Mouse (Mus musculus): ENCODE measurements around the gene Sptlc3. TPM values are rescaled to one million over a fixed set of nuclear protein-coding genes. Genes with fewer than 3 reads are reported as not detected.

Gene Sptlc3
- polyA plus RNA-seq, 1 experiment from 2014 or later = not detected

- peaks cover 7% of the 10 kb centered on the region; the same call in 1 of the 2 replicates for H3K4me1 ChIP-seq (replicated peaks)
- H3K9ac ChIP-seq = no peak overlapping the region
- no peaks in the 10 kb centered on the region for H3K9me3 ChIP-seq
- no peak overlapping the region for H3K4me2 ChIP-seq
- WGBS = 78% methylated on average over 3 of the region's 3 CpGs
- H3K27ac ChIP-seq = peak overlapping the region; percentile 66
- H3K4me3 ChIP-seq = no peak overlapping the region
- ATAC-seq (ENCODE audit: low FRiP score) = peak; percentile 84
- H3K27me3 ChIP-seq = no peaks in the 10 kb centered on the region
- no peaks in the 10 kb centered on the region for H3K36me3 ChIP-seq
Observed at GRCm38 (mm10) chr2:139649518-139649917, 155.8 kb downstream of the Sptlc3 start.

GRCm38 (mm10) chr2:139656750-139657149, 163.0 kb downstream of the Sptlc3 start:
- no peak overlapping the region for H3K9ac ChIP-seq
- no peak overlapping the region for H3K4me3 ChIP-seq
- no peak overlapping the region for H3K4me2 ChIP-seq
- H3K4me1 ChIP-seq (replicated peaks) = peaks cover 6% of the 10 kb centered on the region
- H3K9me3 ChIP-seq = no peaks in the 10 kb centered on the region
- 56% methylated on average over 4 of the region's 4 CpGs for WGBS
- H3K27me3 ChIP-seq = no peaks in the 10 kb centered on the region
- no peaks in the 10 kb centered on the region for H3K36me3 ChIP-seq
- peak; percentile 78 for ATAC-seq (ENCODE audit: low FRiP score)
- no peak overlapping the region for H3K27ac ChIP-seq

GRCm38 (mm10) chr2:139671838-139672237, 178.1 kb downstream of the Sptlc3 start:
- H3K9me3 ChIP-seq = no peaks in the 10 kb centered on the region
- peaks cover 8% of the 10 kb centered on the region for H3K4me1 ChIP-seq (replicated peaks)
- peaks cover 19% of the 10 kb centered on the region for H3K27me3 ChIP-seq
- H3K27ac ChIP-seq = no peak overlapping the region
- no peak for ATAC-seq (ENCODE audit: low FRiP score)
- H3K4me3 ChIP-seq = no peak overlapping the region
- no peaks in the 10 kb centered on the region for H3K36me3 ChIP-seq
- 89% methylated on average over 3 of the region's 3 CpGs for WGBS
- H3K9ac ChIP-seq = no peak overlapping the region
- H3K4me2 ChIP-seq = no peak overlapping the region

- ATAC-seq (ENCODE audit: low FRiP score) = no peak
- no peaks in the 10 kb centered on the region for H3K9me3 ChIP-seq
- H3K4me1 ChIP-seq (replicated peaks) = peaks cover 11% of the 10 kb centered on the region
- no peaks in the 10 kb centered on the region for H3K36me3 ChIP-seq
- peaks cover 22% of the 10 kb centered on the region for H3K27me3 ChIP-seq
- H3K4me3 ChIP-seq = no peak overlapping the region
- H3K4me2 ChIP-seq = no peak overlapping the region
- H3K27ac ChIP-seq = no peak overlapping the region
- H3K9ac ChIP-seq = no peak overlapping the region
- WGBS = 71% methylated on average over 2 of the region's 2 CpGs
Observed at GRCm38 (mm10) chr2:139672371-139672770, 178.7 kb downstream of the Sptlc3 start.

- WGBS = 1% methylated on average over 52 of the region's 52 CpGs
- peaks cover 34% of the 10 kb centered on the region for H3K27me3 ChIP-seq
- H3K9me3 ChIP-seq = no peaks in the 10 kb centered on the region
- peak; percentile 65 for ATAC-seq (ENCODE audit: low FRiP score)
- peak overlapping the region; percentile 85 for H3K9ac ChIP-seq
- no peaks in the 10 kb centered on the region for H3K36me3 ChIP-seq
- H3K4me3 ChIP-seq = peak overlapping the region; percentile 89
- H3K27ac ChIP-seq = 0 out of 2 replicates have a peak overlapping the region, but pooled peaks have one; percentile 86
- H3K4me2 ChIP-seq = peak overlapping the region; percentile 100
- peaks cover 21% of the 10 kb centered on the region for H3K4me1 ChIP-seq (replicated peaks)
Observed at GRCm38 (mm10) chr2:139677065-139677762, 183.5 kb downstream of the Sptlc3 start.

GRCm38 (mm10) chr2:139677809-139678274, 184.1 kb downstream of the Sptlc3 start, which contains the start of gene Ism1:
TSS of gene Ism1 (plus strand) at chr2:139678178.
- Histone ChIP-seq H3K27me3 (peaks cover 34% of the 10 kb centered on the region), H3K4me2 (peak within 1 kb of the TSS; percentile 100), H3K4me1 (replicated peaks) (peaks cover 21% of the 10 kb centered on the region), H3K9me3 (no peaks in the 10 kb centered on the region), H3K9ac (peak within 1 kb of the TSS; percentile 85), H3K4me3 (peak within 1 kb of the TSS; percentile 89), H3K36me3 (no peaks in the 10 kb centered on the region), H3K27ac (peak within 1 kb of the TSS; percentile 86)
- peak; percentile 75 for ATAC-seq (ENCODE audit: low FRiP score)
- under 1% methylated on average over 31 of the region's 39 CpGs for WGBS

- WGBS = under 1% methylated on average over 61 of the region's 84 CpGs
- H3K27ac ChIP-seq = peak overlapping the region; percentile 86
- peak; percentile 92 for ATAC-seq (ENCODE audit: low FRiP score)
Observed at GRCm38 (mm10) chr2:139678275-139679140, 184.8 kb downstream of the Sptlc3 start.

GRCm38 (mm10) chr2:139682540-139682939, 188.8 kb downstream of the Sptlc3 start:
- Histone ChIP-seq H3K36me3 (no peaks in the 10 kb centered on the region), H3K27me3 (peaks cover 12% of the 10 kb centered on the region), H3K27ac (no peak overlapping the region), H3K4me3 (no peak overlapping the region), H3K9ac (no peak overlapping the region), H3K9me3 (no peaks in the 10 kb centered on the region), H3K4me2 (no peak overlapping the region), H3K4me1 (replicated peaks) (peaks cover 8% of the 10 kb centered on the region; the same call in 1 of the 2 replicates)
- ATAC-seq (ENCODE audit: low FRiP score) = no peak
- 87% methylated on average over 3 of the region's 3 CpGs for WGBS

More at GRCm38 (mm10) chr2:139678275-139679140, 184.8 kb downstream of the Sptlc3 start:
- Histone ChIP-seq H3K4me2 (peak overlapping the region; percentile 100), H3K4me1 (replicated peaks) (peaks cover 21% of the 10 kb centered on the region), H3K9ac (peak overlapping the region; percentile 85), H3K4me3 (peak overlapping the region; percentile 89), H3K36me3 (no peaks in the 10 kb centered on the region), H3K9me3 (no peaks in the 10 kb centered on the region), H3K27me3 (peaks cover 34% of the 10 kb centered on the region)

Other genes starting within 250 kb of the Sptlc3 start
- 0.73 and 0.85 TPM in 2 replicates for gene Ism1, start 184.3 kb downstream of the Sptlc3 start, polyA plus RNA-seq (2015; fragmentation: Nextera tagmentation; extraction: Ambion mirVana)

Measured in hindbrain, embryonic 13.5 days (tissue).